Mouse (Mus musculus): ENCODE data around the gene Adra1d.
A peak's percentile ranks its signal among the peaks of the same experiment; 100 is the strongest.

Adra1d gene

DNA sequence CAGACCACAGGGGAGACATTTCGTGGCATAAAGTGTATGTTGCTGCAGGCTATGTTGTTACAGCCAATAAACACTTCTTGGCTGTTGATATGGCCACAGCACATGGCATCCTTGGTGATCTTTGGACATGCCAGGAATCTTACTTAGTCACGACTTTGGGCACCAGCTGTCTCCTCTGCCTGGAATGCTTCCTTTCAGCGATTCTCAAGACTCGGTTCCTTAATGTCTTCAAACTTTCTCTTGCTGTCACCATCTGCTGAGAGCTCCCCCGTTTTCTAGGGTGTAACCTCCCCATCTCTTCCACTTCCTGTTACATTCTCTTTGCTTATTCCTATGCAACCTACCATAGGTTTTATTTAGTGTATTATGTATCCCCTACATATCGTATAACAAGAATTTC, 22.3 kb downstream of the Adra1d start:
- DNase-seq (ENCODE audit: low read depth) = no peak

DNA sequence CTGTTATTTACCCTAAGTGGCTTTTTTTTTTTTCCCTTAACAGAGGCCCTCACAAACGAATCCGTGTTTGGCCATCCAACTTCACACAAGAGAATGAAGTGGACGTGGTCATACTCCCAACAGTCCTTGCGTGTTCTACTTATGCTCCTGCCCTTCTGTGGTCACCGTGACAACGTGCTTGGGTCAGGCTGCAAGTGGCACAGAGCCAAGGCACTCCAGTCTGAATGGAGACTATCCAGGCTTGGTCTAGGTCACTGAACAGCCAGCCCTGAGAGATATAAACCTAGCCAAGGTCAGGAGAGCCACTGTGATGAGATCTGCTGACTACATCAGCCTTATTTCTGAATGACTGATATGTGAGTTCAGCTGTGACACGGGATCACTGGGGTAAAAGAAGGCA, 23.7 kb downstream of the Adra1d start:
- DNase-seq (ENCODE audit: low read depth) = peak; percentile 46

DNA sequence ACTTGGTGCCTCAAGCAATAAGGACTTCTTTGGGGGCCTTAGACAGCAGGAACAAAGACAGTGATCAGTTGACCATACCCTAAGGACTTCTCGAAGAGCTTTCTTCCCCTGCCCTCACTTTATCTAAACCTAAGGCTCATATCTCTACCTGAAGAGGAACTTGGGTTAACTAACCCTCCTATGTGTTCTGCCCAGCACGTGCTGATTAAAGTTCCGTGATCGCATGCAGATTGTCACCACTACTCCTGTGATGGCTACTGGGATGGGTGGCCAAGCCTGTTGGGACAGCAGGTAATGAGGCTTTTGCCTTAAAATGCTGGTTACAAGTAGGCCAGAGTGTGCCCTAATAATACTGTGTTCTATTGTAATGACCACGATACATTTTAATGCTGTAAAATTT, 26.9 kb downstream of the Adra1d start:
- no peak for DNase-seq (ENCODE audit: low read depth)

DNA sequence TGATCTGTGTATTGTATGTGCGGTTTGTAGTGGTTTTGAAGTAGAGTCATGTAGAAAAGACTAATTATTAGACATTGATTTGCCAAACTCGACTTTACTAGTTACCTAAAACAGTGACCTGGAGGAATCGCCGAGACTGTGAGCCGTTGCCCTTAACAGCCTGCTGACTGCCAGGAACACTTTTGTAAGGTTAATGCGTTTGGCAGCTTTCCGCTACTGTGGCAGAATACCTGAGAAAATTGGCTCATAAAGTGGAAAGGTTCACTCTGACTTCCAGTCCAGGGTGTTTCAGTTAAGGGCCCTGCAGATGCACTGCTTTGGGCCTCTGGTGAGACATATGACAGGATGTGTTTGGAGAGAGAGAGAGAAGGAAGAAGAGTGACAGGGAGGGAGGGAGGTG, 30.8 kb downstream of the Adra1d start:
- DNase-seq (ENCODE audit: low read depth) = no peak

DNA sequence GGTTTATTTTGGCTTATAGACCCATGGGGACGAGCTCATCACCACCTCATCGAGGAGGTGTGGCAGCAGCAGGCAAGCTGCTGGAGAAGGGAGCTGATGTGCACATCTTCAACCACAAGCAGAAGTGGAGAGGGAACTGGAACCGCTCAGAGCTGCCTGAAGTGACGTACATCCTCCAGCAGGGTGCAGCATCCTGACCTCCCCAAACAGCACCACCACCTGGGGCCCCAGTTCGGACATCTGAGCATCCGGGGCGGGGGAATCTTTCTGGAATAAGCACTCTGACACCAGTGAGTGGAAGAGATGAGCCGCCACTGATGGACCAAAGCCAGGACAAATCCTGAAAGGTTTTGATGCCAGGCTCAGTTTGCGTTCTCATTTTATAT, 31.5 kb downstream of the Adra1d start:
- DNase-seq (ENCODE audit: low read depth) = peak; percentile 83

DNA sequence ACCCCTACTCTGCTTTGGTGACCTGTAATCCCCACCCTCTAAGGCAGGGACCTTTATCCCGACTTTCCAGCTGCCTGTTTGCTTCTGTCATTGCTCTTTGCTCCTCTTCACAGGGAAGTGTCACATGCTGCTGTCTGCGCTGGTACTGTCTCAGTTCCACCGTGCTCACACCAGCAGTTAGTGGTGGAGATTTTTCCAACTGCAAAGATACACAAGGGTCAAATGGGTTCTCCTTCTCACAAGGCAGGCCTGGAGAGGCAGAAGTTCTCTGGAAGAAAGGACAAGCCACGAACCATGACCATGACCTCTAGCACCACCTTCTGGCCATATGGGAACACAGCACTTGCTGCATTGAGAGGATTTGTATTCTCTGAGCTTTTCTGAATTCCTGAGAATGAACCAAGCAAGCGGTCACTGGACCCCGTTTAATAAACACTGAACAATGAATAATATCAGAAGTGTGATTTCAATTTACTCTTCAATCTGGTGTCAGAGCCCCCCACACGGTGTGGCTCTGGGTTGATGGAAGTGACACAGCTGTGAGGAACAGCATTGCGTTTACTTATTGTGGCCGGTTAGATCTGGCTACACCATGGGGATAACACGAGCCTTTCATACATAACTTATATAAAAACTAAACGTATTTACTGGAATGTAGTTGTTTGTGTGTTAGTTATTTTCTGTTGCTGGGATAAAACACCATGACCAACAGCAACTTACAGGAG, 32.0 kb downstream of the Adra1d start:
- peak; percentile 92 for DNase-seq (ENCODE audit: low read depth)

DNA sequence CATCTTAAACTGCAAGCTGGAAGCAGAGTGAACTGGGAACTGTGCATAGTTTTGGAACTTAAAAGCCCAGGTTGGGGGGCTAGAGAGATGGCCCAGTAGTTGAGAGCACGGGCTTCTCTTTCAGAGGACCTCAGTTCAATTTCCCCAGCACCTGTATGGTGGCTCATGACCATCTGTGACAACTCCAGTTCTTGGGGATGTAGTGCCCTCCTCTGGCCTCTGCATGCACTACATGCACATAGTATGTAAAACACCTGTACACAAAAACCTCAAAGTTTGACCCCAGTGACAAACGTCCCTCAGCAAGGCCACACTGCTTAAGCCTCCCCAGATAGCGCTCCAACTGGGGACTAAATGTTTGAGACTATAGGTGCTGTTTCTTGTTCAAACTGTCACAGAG, 35.0 kb downstream of the Adra1d start:
- peak; percentile 58 for DNase-seq (ENCODE audit: low read depth)

DNA sequence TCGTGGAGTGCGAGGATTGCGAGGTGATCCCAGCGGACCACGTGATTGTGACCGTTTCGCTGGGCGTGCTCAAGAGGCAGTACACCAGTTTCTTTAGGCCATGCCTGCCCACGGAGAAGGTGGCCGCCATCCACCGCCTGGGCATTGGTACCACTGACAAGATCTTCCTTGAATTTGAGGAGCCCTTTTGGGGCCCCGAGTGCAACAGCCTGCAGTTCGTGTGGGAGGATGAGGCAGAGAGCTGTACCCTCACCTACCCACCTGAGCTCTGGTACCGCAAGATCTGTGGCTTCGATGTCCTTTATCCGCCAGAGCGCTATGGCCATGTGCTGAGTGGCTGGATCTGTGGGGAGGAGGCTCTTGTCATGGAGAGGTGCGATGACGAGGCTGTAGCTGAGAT, 41.3 kb downstream of the Adra1d start:
- no peak for DNase-seq (ENCODE audit: low read depth)

DNA sequence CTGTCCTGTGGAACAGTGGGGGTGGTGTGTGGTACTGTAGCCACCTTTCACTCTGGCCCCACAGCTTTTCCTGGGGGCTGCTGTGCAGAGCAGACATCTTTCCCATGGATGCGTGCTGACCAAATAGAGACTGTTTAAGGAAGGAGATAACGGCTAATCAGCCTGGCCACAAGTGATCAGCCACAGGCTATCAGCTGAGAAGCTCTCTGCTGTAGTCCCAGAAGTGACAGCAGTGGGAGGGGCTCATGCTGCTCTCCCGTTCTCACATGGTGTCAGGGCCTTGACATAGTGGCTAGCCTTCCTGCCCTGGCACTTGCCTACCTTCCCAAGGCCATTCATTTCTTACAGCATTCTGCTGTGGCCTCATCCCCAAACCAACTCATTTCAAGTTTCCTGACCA, 43.3 kb downstream of the Adra1d start:
- no peak for DNase-seq (ENCODE audit: low read depth)

DNA sequence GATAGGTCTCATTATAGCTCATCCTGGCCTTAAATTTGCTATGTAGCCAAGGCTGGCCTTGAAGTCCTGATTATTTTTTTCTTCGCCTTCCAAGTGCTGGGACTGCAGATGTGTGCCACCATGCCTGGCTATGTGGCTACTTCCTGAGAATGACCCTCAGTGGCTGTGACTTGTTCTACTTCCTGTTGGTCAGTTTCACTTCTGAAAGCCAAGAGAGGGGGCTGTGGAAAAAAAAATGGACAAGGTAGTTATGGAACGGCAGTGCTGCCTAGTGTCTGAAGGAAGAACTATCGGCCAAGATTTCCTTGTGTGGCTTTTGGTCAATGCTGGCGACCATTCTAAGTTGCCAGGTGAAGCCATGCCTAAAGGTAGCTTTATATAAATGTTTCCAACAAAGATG, 44.5 kb downstream of the Adra1d start:
- DNase-seq (ENCODE audit: low read depth) = no peak

DNA sequence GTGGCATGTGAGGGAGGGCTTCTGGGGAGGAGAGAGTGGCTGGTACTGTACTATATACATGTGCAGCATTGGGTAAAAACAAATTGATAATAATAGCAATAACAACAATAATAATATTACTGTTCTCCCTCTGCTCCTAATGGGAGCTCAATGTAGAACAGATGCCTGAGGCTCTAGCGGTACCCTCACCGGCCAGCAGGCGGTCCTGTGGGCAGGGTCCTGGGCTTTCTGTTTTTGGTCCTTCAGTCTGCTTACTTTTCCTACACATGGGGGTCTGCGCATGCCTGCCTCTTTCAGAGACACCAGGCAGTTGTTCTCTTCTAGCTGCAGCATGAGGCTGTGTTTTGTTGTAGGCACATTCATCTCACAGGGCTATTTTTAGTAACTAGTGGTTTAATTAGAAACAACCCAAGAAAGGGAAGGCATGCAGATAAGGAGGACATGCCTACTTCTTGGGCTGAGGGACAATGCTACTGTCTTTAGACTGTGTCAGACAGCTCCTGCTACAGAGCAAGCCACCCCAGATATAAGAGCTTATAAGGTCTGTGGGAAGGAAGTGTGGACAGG, 47.9 kb downstream of the Adra1d start:
- no peak for DNase-seq (ENCODE audit: low read depth)

DNA sequence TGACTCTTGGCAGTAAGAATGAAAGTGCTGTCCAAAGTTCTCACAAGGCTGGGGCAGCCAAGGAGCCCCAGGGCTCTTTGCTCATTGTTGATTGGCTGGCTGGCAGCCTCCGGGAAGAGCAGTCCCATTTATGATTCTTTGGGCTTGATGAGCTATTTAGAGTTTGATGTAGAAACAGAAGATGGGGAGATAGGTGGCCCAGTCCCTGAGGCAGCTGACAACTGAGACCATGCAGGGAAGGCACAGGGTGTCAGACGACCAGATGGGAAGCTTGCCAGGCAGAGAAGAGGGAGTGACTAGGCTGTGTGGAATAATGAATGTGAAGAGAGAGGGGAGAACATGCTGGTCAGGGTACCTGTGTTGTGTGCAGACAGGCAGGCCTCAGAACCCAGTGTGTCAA, 48.6 kb downstream of the Adra1d start:
- peak; percentile 61 for DNase-seq (ENCODE audit: low read depth)

DNA sequence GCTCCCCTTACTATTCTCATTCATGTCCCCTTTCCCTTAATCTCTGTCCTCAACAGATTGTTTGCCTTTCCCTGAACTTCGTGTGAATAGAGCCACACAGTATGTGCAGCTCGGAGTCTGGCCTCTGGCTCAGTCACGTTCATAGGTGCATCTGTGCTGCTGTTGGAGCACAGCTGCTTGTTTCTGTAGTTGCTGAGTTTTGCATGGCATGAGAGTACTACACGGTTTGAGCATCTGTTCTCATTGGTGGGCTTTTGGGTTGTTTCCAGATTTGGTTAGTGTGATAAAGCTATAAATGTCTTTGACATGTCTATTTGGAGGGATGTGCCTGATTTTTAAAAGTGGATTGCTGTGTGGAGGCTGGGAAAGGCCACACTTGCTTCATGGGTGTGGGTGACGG, 51.6 kb downstream of the Adra1d start:
- DNase-seq (ENCODE audit: low read depth) = no peak

DNA sequence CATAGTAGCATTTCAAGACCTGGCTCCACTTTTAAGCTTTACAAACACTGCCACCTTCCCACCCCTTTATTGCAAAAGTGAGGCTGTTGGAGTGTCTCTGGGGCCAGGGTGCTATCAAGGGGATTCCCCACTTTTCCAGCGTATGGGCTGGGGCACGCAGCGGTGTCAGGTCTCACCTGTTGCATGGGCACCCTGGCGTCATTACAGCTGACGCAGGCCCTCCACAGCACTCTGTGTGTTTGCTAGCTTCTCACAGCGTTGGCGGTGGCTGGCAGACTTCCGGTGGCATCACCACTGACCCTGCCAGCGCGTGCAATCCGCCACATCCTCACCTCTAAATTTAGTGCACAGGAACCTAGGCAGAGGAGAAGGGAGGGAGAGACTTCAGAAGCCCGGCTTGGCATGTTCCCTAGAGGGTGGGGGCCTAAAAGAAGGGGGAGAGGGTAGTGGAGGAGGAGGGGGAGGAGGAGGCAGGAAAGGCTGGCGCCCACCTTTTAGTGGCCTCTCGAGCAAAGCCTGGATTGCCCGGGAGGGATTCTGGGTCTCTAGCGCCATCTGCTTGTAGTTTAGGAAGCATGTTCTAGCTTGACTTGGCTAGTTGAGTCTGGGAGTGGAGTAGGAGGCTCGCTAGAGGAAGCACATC, 52.3 kb downstream of the Adra1d start:
- peak; percentile 85 for DNase-seq (ENCODE audit: low read depth)

DNA sequence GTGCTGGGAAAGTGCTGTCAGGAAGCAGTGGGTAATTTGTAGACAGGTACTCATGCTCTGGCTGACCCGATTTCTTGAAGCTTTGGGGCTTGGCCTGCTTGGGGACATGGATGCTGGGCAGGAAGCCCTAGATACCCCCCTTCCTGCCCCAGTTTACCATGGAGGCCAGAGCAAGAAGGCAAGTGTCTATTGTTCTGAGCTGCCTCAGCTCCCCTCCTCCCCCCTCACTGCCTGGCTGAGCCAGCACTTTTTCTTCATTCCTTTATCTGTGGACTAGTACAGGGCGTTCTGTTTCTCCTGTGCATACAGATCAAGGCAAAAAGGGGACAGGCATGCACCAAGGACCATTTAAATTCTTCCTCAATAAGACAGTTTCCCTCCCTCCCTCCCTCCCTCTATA, 53.6 kb downstream of the Adra1d start:
- DNase-seq (ENCODE audit: low read depth) = no peak

DNA sequence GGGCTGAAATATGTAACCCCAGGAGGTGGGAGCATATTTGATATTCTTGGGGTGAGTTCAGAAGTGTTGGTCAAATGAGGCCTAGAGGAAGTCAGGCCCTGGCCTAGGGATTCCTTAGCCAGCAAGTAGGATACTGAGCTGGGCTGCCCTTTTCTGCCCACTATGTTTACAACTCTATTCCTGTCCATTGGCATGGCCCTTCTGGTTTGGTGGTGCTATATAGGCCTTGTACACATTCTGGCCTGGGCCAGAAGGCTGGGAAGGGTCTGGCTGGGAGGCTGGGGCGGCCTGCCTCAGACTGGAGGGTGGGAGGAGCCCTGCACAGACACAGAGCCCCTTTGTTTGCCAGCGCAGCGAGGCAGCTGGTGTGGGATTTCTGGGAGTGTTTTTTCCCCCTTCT, 55.7 kb downstream of the Adra1d start:
- no peak for DNase-seq (ENCODE audit: low read depth)

DNA sequence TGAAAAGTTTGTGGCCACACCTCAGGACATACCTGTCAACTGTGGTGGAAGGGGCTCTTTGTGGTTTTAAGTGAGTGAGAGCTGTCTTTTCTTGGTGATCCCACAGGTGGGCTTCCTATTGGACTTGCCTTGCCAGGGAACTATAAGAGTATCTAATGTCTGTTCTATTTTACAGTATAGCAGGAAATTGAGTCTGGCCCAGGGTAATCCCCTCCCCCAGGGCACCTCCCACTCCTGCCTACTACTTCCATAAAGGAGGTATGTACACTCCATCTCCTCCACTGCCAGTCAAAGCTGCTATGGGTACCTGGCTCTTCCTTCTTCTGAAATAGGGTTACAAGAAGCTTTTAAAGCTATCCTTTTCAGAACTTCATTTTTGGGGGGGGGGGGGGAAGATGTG, 56.7 kb downstream of the Adra1d start:
- DNase-seq (ENCODE audit: low read depth) = no peak

DNA sequence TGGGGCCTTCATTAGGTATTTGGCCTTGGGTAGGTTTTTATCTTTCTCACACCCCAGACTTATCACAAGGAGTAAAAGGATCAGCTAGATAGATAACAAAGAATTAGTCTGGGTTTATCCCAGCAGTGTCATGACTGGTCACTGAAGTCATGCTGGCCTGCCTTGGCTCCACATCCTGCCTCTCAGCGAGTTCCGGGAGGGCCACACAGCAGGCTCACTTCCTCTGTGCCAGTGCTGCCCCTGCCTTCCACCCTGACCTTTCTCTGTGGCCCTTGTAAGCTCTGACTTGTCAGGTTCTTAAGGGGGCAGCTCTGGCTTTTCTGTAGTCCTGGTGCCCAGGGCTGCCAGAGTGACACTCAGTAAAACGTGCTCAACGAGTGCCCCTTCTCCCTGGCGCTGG, 59.5 kb downstream of the Adra1d start:
- DNase-seq (ENCODE audit: low read depth) = no peak

DNA sequence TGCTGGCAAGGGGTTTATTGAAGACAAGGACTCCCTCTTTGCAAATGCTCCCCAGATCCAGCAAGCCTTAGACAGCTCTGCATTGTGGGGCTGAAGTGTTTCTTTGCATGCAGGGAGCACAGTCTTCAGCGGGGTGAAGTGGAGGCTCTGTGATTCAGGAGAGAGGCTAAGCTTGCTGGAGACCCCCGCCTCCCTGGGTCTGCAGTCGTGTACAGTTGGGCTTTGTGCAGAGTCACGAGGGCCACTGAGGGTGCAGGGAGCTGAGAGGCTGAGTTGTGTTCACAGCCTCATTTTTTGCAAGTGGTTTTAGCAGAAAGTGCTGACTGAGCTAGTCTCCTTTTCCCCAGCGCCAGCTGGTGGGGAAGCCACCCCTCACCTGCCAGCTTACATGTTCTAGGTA, 60.2 kb downstream of the Adra1d start:
- DNase-seq (ENCODE audit: low read depth) = no peak

DNA sequence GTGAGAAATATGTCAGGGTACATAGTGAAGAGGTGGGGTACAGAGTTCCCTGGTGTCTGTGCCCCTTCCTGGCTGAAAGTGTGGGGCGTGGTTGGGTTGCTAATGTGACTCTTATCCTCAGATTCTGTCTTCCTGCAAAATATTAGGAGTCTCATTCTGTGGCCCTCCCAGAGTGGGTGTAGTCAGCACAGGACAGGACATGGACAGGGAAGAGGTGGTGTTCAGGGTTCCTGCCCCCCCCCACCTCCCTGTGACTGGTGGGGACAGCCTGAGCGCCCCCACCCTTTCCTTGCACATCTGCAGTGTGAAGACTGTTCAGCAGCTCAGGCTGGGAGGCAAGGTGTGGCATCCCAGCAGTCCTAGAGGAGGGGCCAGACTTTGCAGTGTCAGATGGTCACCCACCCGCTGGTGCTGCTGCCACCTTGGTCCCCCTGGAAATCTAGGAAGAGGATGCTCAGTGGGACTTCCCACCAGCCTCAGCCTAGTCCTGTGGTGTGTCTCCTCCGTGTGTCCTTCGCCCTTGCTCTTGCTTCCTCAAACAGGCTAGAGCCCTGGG, 62.7 kb downstream of the Adra1d start:
- no peak for DNase-seq (ENCODE audit: low read depth)

DNA sequence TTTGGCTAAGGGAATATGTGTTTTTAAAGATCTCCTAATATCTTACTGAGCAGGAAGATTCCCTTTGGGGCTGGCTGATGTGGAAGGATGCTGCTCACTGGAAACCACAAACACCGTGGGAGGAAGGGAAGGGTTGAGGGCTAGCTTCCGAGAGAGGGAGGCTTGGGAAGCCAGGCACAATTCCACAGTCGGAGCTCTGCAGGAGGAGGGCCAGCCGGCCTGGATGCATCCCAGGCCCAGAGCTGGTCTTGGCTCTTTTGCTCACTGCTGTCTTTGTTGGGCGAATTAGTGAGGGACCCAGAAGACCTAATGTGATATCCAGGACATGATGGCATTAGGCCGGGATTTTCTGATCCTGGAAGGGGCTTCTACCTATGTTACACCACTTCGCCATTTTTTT, 63.9 kb downstream of the Adra1d start:
- no peak for DNase-seq (ENCODE audit: low read depth)

DNA sequence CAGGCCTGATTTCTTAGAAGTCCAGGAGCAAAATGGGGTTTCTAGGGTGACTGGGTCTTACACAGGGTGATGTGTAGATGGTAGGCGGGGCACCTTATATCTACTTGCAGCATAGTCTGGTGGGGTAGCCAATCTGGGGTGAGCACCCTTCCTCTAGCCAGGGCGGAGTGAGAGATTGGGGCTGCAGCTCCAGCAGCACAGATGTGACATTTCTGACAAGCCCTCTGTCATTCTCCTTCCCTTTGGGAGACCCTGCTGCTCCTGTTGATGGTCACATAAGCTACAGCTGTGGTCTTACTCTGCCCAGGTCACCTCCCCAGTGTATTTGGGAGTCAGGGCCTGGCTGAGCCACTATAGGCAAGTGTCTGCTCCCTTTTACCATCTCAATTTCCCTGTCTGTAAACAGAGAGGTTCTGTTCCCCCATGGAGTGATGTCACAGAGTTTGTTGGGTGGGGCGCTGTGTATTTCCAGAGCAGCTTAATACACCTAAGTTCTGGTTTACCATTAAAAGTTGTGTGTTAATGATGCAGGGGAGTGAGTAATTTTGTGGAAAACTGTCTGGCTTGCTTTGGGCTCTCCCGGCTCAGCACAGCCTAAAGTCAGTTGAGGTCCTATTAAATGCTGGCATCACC, 64.7 kb downstream of the Adra1d start:
- no peak for DNase-seq (ENCODE audit: low read depth)

Measured in NIH3T3 (cell line).